Mouse (Mus musculus) heart, postnatal 25 days (tissue): ENCODE measurements around the gene Acvr1. TPM values are rescaled to one million over a fixed set of nuclear protein-coding genes. Genes with fewer than 3 reads are reported as not detected.
A peak's percentile ranks its signal among the peaks of the same experiment; 100 is the strongest.

Experiments
- DNase-seq: peaks from one replicate; pipeline ENCODE4 v3.0.0; 2022; ENCODE audit warnings: low spot score
- intact Hi-C: fragments of 180-260 bp; cut with DNase I; formaldehyde crosslinking; loops from one replicate; pipeline ENCODE4 v1.15.1; 2025
- total RNA-seq, 2 experiments: library from RNA; stranded (reverse); gene quantifications; 2 replicates each; pipeline ENCODE4 v1.2.3; 2021

The Acvr1 gene
- total RNA-seq, 2 experiments from 2014 or later: 16.0 to 19.5 TPM

- intact Hi-C loops: loop anchor here (5.0 kb wide), 1 partner anchor 42 kb away; no protein-coding TSS in a partner anchor
- DNase-seq: no peak
These were observed 37.6 kb downstream of the Acvr1 start for GRCm38 (mm10) chr2:58529384-58529783.

GRCm38 (mm10) chr2:58527786-58528185 lies 39.2 kb downstream of the Acvr1 start:
- no peak for DNase-seq
- intact Hi-C loops: loop anchor here (5.0 kb wide), 1 partner anchor 40 kb away; no protein-coding TSS in a partner anchor

GRCm38 (mm10) chr2:58524356-58524755 lies 42.6 kb downstream of the Acvr1 start:
- intact Hi-C loops: no loop called here
- no peak for DNase-seq

- no peak for DNase-seq
- intact Hi-C loops: no loop called here
These were observed 43.1 kb downstream of the Acvr1 start for GRCm38 (mm10) chr2:58523894-58524293.

- no peak for DNase-seq
- intact Hi-C loops: no loop called here
These were observed 43.9 kb downstream of the Acvr1 start for GRCm38 (mm10) chr2:58523097-58523496.

DNA sequence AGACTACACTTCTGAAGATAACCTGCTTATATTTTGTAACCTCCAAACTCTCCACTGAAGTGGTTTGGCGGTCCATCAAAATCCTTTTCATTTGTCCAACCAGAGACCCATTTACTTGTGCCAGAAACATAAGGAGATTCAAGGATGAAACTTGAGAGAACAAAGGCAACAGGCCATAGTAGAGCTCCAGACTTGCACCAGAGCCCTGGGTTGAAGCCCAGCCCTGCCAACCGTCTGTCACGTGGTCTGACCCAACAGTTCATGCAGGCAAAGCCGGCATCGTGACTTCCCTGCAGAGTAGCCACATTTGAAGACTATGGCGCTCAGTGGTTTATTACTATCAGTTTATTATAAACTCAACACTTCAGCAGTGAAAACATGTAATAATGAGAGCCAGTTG lies 45.3 kb downstream of the Acvr1 start:
- no peak for DNase-seq
- intact Hi-C loops: no loop called here

DNA sequence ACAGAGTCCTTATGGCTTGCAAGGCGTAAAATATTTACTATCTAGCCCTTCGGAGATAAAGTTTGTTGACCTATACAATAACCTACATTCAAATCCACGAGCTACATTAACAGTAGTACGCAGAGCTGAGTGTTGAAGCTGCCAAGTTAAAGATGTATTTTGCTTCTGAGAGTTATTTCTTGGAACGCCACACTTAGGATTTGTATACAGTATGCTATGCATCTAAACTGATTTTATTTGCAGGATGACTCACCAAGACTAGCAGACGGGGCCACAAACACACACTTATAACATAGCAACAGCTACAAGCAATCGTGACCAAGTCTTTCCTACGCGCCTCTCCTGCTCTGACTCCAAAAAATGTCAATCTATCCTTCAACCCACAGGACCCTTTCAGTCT lies 46.2 kb downstream of the Acvr1 start:
- DNase-seq: no peak
- intact Hi-C loops: no loop called here

- no peak for DNase-seq
- intact Hi-C loops: loop anchor here (5.0 kb wide), 1 partner anchor 41 kb away; no protein-coding TSS in a partner anchor
These were observed 48.4 kb downstream of the Acvr1 start for GRCm38 (mm10) chr2:58518517-58518916.

DNA sequence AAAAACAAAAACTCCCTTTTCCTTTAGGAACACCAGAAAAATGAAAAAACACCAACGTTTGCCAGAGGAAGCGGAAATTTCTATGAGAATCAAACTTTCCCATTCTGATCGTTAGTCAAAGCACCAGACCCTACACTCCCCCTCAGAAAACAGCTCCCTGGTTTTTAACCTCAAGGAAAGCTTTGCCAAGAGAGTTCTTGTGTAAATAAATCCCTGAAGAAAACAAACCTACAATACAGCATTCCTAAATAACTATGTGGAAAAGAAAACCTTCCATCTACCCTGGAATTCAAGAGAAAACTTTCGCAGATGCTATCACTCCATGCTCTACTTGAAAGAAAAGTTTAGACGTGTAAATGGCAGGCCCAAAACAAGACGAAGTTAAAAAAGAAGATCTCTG lies 50.0 kb downstream of the Acvr1 start:
- intact Hi-C loops: loop anchor here (5.0 kb wide), 1 partner anchor 40 kb away; no protein-coding TSS in a partner anchor
- DNase-seq: no peak

- intact Hi-C loops: loop anchor here (5.0 kb wide), 1 partner anchor 39 kb away; no protein-coding TSS in a partner anchor
These were observed 51.0 kb downstream of the Acvr1 start for GRCm38 (mm10) chr2:58516000-58516399.

GRCm38 (mm10) chr2:58514489-58514888 lies 52.5 kb downstream of the Acvr1 start:
- no peak for DNase-seq
- intact Hi-C loops: no loop called here

More at GRCm38 (mm10) chr2:58516000-58516399, 51.0 kb downstream of the Acvr1 start:
- no peak for DNase-seq

GRCm38 (mm10) chr2:58513212-58513611 lies 53.7 kb downstream of the Acvr1 start:
- DNase-seq: no peak
- intact Hi-C loops: no loop called here

- intact Hi-C loops: no loop called here
- no peak for DNase-seq
These were observed 56.8 kb downstream of the Acvr1 start for GRCm38 (mm10) chr2:58510192-58510591.

DNA sequence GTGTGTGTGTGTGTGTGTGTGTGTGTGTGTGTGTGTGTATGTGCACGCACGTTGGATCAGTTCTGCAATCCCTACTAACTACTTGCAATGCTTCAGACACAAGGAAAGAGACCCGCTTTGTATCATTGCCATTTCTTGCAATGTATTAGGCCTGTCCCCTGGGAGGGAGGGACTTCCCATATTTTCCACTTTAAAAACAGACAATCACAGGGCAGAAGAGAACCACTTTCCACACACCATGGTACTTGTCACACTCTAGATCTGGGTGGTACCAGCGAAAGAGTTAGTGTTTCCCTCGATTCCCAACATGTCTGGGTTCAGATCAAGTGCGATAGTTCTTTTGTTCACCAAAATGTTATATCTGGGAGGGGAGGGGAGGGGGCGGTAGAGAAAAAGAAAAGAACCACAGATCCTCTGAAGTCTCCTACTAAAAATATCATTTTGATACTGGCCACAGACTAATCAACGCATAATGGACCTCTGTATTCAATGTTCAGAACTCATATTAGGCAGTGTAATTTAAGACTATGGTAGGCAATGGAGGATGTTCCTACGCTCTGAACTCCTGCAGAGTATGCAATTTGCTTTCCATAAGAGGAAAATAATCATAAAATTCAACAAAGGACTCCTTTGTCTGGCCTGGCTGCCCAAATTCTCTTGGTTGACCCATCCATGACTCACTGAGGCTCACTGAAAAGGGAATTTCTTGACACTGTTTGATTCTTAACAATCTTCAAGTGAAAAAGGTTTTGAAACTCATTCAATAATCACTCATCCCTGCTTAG lies 61.5 kb downstream of the Acvr1 start:
- intact Hi-C loops: no loop called here
- DNase-seq: no peak

- no peak for DNase-seq
- intact Hi-C loops: no loop called here
These were observed 70.1 kb downstream of the Acvr1 start for GRCm38 (mm10) chr2:58496647-58497410.

- no peak for DNase-seq
- intact Hi-C loops: no loop called here
These were observed 71.7 kb downstream of the Acvr1 start for GRCm38 (mm10) chr2:58495271-58495670.

DNA sequence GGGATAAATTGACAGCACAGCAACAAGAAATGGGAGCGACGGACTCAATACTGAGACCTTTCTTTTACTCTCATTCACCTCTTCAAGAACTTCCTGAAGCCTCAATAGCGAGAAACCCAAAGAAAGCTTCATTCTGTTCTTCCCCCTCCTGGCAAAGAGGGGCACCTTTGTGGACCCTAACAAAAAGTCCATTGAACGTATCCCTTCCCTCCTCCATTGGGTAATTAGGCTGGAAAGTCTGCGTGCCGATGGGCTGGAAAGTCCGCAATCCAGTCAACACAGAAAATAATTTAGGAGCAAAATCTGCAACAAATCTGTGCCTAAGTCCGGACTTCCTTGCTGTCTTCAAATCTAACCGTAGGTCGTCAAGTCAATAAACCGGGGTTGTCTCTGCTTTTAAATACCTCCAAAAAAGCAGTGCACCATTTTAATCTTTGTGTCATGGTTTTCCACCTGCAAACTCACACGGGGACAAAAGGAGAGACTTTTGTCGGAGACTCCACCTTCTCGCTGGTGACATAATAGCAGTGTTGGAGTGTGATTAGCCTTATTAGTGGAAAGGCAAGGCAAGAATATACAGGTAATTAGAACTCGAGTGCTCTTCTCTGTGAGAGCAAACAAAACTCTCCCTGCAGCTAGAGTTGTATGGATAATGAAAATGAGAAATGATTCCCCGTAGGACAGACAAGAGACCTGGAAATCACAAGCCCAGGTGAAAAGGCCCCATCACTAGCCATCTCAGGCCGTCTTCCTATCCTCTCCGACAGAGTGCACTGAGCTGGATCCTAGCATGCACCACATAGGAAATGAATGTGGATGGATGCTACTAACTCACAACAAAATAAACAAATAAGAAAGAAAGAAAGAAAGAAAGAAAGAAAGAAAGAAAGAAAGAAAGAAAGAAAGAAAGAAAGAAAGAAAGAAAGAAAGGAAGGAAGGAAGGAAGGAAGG lies 73.0 kb downstream of the Acvr1 start:
- intact Hi-C loops: no loop called here
- DNase-seq: no peak

DNA sequence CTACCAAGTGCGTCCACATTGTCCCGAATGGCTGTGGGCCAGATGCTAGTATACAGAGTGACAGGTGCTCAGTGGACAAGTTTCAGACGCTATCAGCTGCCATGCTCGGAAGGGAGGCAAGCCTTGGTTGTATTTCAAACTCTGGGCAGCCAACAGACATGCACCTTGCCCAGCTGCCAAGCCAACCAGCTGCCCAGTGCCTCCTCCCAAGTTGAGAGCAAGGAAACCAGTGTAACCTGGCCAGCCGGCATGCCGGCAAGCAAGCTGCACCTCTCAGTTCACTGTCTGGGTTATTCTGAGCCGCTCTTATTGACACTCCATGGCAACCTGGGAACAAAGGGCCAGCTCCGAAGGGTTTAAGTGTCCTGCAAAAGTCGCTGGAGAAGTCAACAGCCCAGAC lies 77.7 kb downstream of the Acvr1 start:
- DNase-seq: peak; percentile 27
- intact Hi-C loops: loop anchor here (5.0 kb wide), 1 partner anchor 38 kb away; no protein-coding TSS in a partner anchor

DNA sequence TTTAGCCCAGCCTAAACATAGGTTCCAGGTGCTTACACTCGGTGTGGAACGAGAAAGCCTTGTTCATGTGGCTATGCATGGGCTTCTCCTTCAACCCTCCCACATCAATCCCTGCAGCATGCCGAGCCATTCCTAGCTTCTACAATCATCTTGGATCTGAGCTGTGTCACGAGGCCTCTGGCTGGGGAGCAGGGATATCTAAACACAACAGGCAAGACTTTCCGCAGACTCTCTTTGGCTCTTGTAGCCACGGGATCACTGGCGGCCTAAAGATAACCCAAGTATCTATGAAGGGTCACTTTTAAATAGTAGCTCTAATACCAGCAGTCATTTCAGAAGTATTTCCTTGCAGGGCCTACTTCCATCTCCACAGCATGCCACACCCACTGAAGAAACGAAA lies 78.6 kb downstream of the Acvr1 start:
- no peak for DNase-seq
- intact Hi-C loops: loop anchor here (5.0 kb wide), 1 partner anchor 39 kb away; no protein-coding TSS in a partner anchor

DNA sequence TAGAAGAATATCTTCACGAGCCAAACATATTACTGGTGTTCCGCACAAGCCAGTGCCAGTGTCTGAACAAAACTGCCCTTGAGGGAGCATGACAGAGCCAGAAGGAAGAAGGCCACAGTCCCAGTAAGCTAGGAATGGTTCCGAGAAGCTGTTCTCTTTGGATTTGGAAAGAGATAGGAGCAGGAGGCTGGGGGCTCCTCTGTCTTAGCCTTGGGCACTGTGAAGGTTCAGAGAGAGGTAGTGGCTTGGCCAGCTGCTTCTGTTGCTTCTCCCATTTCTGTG lies 79.7 kb downstream of the Acvr1 start:
- intact Hi-C loops: loop anchor here (5.0 kb wide), 1 partner anchor 40 kb away; no protein-coding TSS in a partner anchor
- no peak for DNase-seq
